Mouse (Mus musculus) forebrain, embryonic 14.5 days (tissue): ENCODE results near the gene Gm906. TPM values are rescaled to one million over a fixed set of nuclear protein-coding genes. Genes with fewer than 3 reads are reported as not detected.
"Not testable (repeated sequence)": the region's sequence is repeated elsewhere in the genome, so short reads cannot be mapped to it uniquely, and the experiment has no call there.

Source experiments
- ATAC-seq: fragments of 200-750 bp; cut with Nextera tagmentation; 2 replicates; pipeline ENCODE4 v1.8.0; 2017; ENCODE audit warnings: mild to moderate bottlenecking, moderate library complexity
- DNase-seq: peaks from one replicate; pipeline ENCODE4 v3.0.0-alpha.2; 2015; ENCODE audit warnings: low spot score
- H3K27ac ChIP-seq: fragments of 300-500 bp; sonication (generic); 2 replicates; pipeline ENCODE4 v1.5.1; 2014; ENCODE audit warnings: low read depth, mild to moderate bottlenecking, control low read depth, low read length, moderate library complexity
- H3K27me3 ChIP-seq: fragments of 300-500 bp; sonication (generic); replicated peaks from 2 replicates; pipeline ENCODE4 v1.6.1; 2014; ENCODE audit warnings: low read length, control low read depth, mixed read lengths; ENCODE audit not compliant: control insufficient read depth, insufficient read depth
- H3K36me3 ChIP-seq: fragments of 300-500 bp; sonication (generic); 2 replicates; pipeline ENCODE4 v1.6.1; 2014; ENCODE audit warnings: low read length, control low read depth; ENCODE audit not compliant: control insufficient read depth, insufficient read depth
- H3K4me1 ChIP-seq: fragments of 300-500 bp; sonication (generic); 2 replicates; pipeline ENCODE4 v1.6.1; 2014; ENCODE audit warnings: antibody characterized with exemption, low read length, control low read depth; ENCODE audit not compliant: control insufficient read depth, insufficient read depth
- H3K4me2 ChIP-seq: fragments of 300-500 bp; sonication (generic); 2 replicates; pipeline ENCODE4 v1.6.1; 2014; ENCODE audit warnings: mild to moderate bottlenecking, control low read depth, low read length
- H3K4me3 ChIP-seq: fragments of 300-500 bp; sonication (generic); 2 replicates; pipeline ENCODE4 v1.5.1; 2014; ENCODE audit warnings: low read depth, low read length, control low read depth
- H3K9ac ChIP-seq: fragments of 300-500 bp; sonication (generic); 2 replicates; pipeline ENCODE4 v1.6.1; 2014; ENCODE audit warnings: mild to moderate bottlenecking, low read length, control low read depth, moderate library complexity
- H3K9me3 ChIP-seq: fragments of 300-500 bp; sonication (generic); replicated peaks from 2 replicates; pipeline ENCODE4 v1.6.1; 2016; ENCODE audit warnings: low read length, control low read depth, mixed read lengths; ENCODE audit not compliant: control insufficient read depth
- WGBS: fragments of 180-500 bp; shearing (Covaris S2); extraction: QIAGEN DNeasy Blood & Tissue Kit; methylation state at CpG from one replicate; pipeline ENCODE4 v1.1.7; 2014; 5-methylcytosine and 5-hydroxymethylcytosine counted together
- polyA plus RNA-seq: library from polyadenylated mRNA; unstranded; fragments of >200 nt; fragmentation: Nextera tagmentation; extraction: Ambion mirVana; gene quantifications from 2 replicates; pipeline ENCODE4 v1.2.1, GENCODE M21; 2014

Gm906 gene
- polyA plus RNA-seq = not detected in 2 replicates

- not testable (repeated sequence) for H3K4me3 ChIP-seq, H3K27me3 ChIP-seq, H3K9ac ChIP-seq, DNase-seq, H3K27ac ChIP-seq, H3K4me2 ChIP-seq, H3K9me3 ChIP-seq, H3K36me3 ChIP-seq, ATAC-seq, H3K4me1 ChIP-seq
- WGBS = 72% methylated on average over 3 of the region's 3 CpGs
Observed at GRCm38 (mm10) chr13:50250208-50250607, at the start of gene Gm906. Gene Gm906 (minus strand): TSS chr13:50250308.

- not testable (repeated sequence) for H3K9ac ChIP-seq, ATAC-seq
- WGBS = 98% methylated on average over 2 of the region's 4 CpGs
Observed at GRCm38 (mm10) chr13:50283308-50283707, 33.2 kb upstream of the Gm906 start.

GRCm38 (mm10) chr13:50236487-50236886 lies 13.6 kb downstream of the Gm906 start:
- H3K4me3 ChIP-seq = no peak overlapping the region
- H3K27me3 ChIP-seq = no peaks in the 10 kb centered on the region
- DNase-seq = no peak
- no peaks in the 10 kb centered on the region for H3K4me1 ChIP-seq
- ATAC-seq = no peak
- H3K9ac ChIP-seq = no peak overlapping the region
- no peaks in the 10 kb centered on the region for H3K9me3 ChIP-seq
- H3K36me3 ChIP-seq = no peaks in the 10 kb centered on the region
- H3K4me2 ChIP-seq = no peak overlapping the region
- WGBS = 86% methylated on average over 3 of the region's 3 CpGs
- H3K27ac ChIP-seq = no peak overlapping the region

More at GRCm38 (mm10) chr13:50283308-50283707, 33.2 kb upstream of the Gm906 start:
- not testable (repeated sequence) for H3K36me3 ChIP-seq, H3K27me3 ChIP-seq, H3K4me2 ChIP-seq, DNase-seq, H3K4me3 ChIP-seq, H3K27ac ChIP-seq, H3K9me3 ChIP-seq, H3K4me1 ChIP-seq

GRCm38 (mm10) chr13:50211842-50212241 lies 38.3 kb downstream of the Gm906 start:
- 0% methylated on average over 1 of the region's 1 CpGs for WGBS
- H3K36me3 ChIP-seq, H3K27me3 ChIP-seq, H3K4me2 ChIP-seq, H3K9me3 ChIP-seq, H3K27ac ChIP-seq, H3K9ac ChIP-seq, H3K4me1 ChIP-seq, H3K4me3 ChIP-seq, ATAC-seq: not testable (repeated sequence)
- peak; percentile 25 for DNase-seq

- H3K9me3 ChIP-seq, ATAC-seq, H3K4me2 ChIP-seq, H3K27me3 ChIP-seq, H3K4me3 ChIP-seq, H3K27ac ChIP-seq, DNase-seq, H3K36me3 ChIP-seq, H3K9ac ChIP-seq, H3K4me1 ChIP-seq: not testable (repeated sequence)
Observed at GRCm38 (mm10) chr13:50210191-50210590, 39.9 kb downstream of the Gm906 start.

- not testable (repeated sequence) for H3K9me3 ChIP-seq, H3K9ac ChIP-seq, H3K36me3 ChIP-seq, H3K4me3 ChIP-seq, ATAC-seq, H3K4me1 ChIP-seq, H3K27ac ChIP-seq, H3K4me2 ChIP-seq, H3K27me3 ChIP-seq, DNase-seq
- WGBS = 83% methylated on average over 2 of the region's 2 CpGs
Observed at GRCm38 (mm10) chr13:50209651-50210050, 40.5 kb downstream of the Gm906 start.

- DNase-seq (no peak), ATAC-seq (no peak)
- no peaks in the 10 kb centered on the region for H3K9me3 ChIP-seq
- H3K36me3 ChIP-seq = no peaks in the 10 kb centered on the region
- H3K4me2 ChIP-seq = no peak overlapping the region
- H3K27me3 ChIP-seq = no peaks in the 10 kb centered on the region
- H3K27ac ChIP-seq = no peak overlapping the region
- H3K4me3 ChIP-seq = no peak overlapping the region
- 91% methylated on average over 12 of the region's 12 CpGs for WGBS
- no peaks in the 10 kb centered on the region for H3K4me1 ChIP-seq
- no peak overlapping the region for H3K9ac ChIP-seq
Observed at GRCm38 (mm10) chr13:50207966-50208365, 42.1 kb downstream of the Gm906 start.

- ATAC-seq, H3K9ac ChIP-seq, H3K4me1 ChIP-seq, H3K9me3 ChIP-seq, H3K36me3 ChIP-seq, DNase-seq, H3K4me2 ChIP-seq, H3K27ac ChIP-seq, H3K4me3 ChIP-seq, H3K27me3 ChIP-seq: not testable (repeated sequence)
Observed at GRCm38 (mm10) chr13:50196831-50197230, 53.3 kb downstream of the Gm906 start.
